Mouse (Mus musculus): ENCODE data around the gene Pgs1.
A peak's percentile ranks its signal among the peaks of the same experiment; 100 is the strongest.

Gene Pgs1

GRCm38 (mm10) chr11:117975211-117975967 is 10.7 kb upstream of the Pgs1 start:
- DNase-seq (ENCODE audit: low spot score in 2 of 2): no peak

- DNase-seq (ENCODE audit: low spot score in 2 of 2): peak in 1 of 2 experiments; percentile 23
Measured at GRCm38 (mm10) chr11:117976081-117976582, 10.0 kb upstream of the Pgs1 start.

GRCm38 (mm10) chr11:117977694-117978360 is 8.3 kb upstream of the Pgs1 start:
- no peak for DNase-seq (ENCODE audit: low spot score in 2 of 2)

- DNase-seq (ENCODE audit: low spot score in 2 of 2): no peak
Measured at GRCm38 (mm10) chr11:117979388-117979787, 6.7 kb upstream of the Pgs1 start.

DNA sequence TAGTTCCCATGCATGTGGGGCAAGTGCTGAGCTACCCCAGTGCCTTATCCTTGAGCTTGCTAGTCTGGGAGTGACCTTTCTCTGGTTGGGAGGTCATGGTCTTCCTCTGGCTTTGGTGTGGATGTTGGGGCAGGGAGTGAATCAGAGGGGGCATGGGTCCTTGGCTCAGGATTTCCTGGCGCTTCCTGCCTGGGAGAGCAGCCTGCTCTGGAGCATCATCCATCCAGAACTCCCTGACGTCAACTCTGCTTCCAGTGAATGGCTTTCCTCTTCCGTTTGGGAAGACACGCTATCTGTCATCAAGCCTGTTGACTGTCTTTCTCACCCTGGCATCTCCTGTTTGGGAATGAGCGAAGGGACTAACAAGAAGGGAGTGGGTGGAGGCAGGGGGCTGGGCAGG is 3.7 kb upstream of the Pgs1 start:
- DNase-seq (ENCODE audit: low spot score in 2 of 2): no peak

- DNase-seq (ENCODE audit: low spot score in 2 of 2): no peak
Measured at GRCm38 (mm10) chr11:117983770-117984169, 2.3 kb upstream of the Pgs1 start.

GRCm38 (mm10) chr11:117987032-117987451 is 950 bp downstream of the Pgs1 start:
- DNase-seq (ENCODE audit: low spot score in 2 of 2): peak in 1 of 2 experiments; percentile 33

DNA sequence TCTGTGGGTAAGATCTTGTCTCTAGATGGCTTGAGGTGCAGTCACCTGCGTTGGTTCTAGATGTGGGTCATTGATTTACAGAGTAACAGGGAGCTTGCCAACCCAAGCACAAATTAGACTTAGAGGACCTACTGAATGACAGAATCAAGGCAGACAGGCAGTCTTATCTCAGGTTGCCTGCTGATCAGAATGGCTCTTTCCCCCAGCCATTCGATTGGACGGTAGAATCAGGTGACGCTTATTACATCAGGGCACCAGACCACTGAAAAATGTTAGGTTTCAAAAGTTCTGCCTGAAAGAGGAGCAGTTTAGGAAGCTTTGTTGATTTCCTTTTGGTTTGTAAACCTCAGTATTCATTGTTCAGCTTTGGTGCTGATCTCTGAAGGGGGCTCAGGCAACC is 1.9 kb downstream of the Pgs1 start:
- no peak for DNase-seq (ENCODE audit: low spot score in 2 of 2)

DNA sequence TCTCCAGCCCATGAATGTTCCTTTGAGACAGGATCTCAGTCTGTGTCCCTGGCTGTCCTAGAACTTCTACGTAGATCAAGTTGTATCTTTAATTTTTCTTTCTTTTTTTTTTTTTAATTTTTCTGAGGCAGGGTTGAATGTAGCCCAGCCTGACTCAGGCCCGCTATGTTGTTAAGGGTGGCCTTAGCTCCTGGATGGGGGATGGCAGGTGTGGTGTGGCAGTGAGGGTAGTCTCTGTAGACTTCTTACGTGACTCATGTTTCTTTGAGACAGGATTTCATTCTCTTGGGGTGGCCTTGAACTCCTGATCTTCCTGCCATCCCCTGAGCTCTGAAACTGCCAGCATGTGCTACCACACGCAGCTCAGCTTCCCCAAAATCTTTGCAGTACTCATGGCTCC is 3.1 kb downstream of the Pgs1 start:
- DNase-seq (ENCODE audit: low spot score in 2 of 2): no peak

DNA sequence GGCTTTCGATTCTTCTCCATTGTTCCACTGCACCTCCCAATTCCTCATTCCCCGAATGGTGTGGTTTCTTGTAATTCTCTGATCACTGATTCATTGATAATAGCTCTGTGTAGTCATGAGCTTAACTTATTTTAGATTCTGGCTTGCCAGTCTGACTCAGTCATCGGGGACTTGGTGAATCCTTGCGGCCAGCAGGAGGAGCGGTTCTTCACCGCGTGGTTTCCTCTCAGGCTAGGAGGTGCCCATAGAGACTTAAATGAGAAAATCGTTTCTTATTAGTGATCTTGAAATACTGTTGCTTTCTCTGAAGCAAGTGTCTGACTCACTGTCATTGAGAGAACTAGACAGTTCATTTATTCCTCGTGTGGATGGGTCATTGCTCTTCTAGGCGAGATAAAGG is 3.8 kb downstream of the Pgs1 start:
- DNase-seq (ENCODE audit: low spot score in 2 of 2): no peak

DNA sequence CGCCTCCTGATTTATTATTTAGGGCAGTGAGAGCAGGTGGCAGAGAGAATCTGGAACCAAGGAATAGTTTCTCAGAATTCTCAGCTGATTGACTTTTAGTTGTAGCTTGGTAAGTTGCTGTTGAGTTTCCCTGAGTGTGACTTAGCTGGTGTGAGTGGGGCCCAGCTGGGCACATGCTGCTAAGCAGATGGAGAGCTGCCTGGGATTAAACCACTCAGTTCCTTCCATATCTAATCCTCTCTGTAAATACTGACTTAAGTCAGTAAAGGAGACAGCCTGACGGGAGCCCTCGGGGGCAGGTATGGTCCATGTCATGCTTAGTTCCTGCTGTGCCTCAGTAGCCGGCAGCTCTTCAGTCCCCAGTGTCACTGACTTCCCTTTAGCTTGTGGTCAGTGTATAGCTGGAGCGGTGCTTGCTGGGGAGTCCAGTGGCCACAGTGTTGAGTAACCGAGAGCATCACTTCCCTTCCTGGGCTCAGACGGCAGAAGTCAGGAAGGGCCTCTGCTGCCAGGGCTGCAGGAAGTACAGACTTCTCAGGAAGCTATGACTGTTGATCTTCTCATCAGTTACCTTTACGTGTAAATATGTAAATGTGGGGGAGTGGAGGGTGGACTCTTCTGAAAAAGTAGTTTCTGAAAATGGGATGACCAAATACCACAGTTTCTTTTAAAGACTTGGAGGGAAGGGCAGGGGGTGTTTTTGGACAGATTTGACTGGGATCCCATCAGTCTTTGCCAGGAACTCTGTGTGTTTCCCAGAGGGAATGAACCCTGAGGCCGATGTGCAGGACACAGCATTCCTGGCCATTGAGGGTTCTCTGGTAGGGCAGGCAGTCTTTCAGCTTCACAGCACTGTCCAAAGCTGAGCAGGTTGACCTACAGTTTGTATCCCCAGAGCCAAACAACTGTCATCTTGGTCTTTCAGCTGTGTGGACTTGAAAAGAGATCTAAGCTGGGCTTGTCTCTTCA is 5.7 kb downstream of the Pgs1 start:
- no peak for DNase-seq (ENCODE audit: low spot score in 2 of 2)

DNA sequence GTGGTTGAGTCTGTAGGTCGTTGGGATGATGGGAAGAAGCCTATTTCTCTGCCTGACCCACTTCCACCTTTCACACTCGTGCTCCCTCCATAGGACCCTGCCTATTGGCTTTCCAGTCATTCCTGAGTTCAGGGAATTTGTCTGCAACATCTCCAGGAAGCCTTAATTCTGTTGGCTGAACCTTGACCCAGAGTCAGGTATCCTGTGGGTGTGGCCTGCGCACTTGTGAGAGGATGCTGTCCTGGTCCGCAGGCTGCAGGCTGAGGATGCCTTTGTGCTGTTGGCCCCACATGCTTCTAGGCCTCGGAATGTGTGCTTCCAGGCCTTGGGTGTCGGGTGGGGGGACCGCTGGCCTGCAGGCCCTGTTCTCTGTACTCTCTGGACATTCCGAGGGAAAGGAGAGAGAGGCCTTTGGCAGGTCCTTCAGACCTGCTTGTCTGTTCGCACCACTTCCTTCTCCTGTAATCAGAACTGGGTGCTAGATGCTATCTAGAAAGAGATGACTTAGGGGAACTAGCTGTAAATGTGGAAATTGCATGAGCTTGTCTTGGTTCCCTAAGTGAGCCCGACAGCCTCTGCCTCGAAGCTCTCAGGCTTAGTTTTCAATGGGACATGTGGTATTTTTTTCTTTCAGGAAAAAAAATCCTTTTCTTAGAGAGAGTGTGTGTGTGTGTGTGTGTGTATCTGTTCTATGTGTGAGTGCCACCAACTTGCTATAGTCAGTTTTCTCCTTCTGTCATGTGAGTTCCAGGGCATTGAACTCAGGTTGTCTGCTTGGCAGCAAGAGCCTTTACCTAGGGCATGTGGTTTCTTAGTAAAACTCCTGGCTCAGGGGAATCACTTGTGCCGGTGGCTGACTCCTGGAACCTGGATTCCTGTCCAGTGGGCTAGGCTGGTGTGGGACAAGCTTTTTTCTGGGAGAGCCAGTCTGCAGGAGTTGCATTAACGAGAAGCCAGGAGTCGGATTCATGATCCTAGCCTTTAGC is 7.4 kb downstream of the Pgs1 start:
- no peak for DNase-seq (ENCODE audit: low spot score in 2 of 2)

GRCm38 (mm10) chr11:117994250-117995057 is 8.4 kb downstream of the Pgs1 start:
- no peak for DNase-seq (ENCODE audit: low spot score in 2 of 2)

DNA sequence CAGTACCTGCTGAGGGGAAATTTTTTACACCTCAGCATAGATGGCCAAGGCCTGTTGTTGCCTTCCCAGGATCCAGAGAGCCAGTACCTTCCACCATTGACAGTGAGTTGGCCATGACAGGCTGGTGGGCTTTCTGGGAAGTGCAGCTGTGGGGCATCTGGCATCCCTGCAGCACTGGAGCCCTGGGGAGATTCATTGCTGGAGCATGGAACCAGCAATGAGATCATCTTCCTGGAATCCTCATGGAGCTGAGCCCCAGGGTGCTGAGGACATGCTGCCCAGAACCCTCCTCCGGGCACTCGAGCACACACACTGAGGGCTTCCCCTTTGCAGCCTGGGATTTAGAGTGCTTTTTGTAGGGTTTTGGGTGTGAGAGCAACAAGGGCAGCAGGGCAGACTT is 9.2 kb downstream of the Pgs1 start:
- DNase-seq (ENCODE audit: low spot score in 2 of 2): no peak

DNA sequence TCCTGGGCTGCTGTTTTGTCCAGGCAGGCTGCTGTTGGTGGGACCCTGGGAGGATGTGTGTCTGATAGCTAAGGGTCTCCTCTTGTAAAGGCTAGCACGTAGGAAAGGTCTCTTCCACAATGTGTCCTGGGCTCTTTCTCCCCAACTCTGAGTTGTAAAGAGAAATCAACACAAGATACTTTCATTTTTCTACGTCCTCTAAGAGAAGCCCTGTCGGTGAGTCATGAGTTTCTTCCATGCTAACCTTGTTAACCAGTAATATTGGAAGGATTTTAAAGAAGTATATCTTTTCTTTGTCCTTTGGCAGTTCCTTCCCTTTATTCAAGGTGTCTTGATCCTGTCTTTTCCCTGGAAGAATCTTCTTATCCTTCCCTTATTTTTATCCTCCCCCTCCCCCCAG is 9.6 kb downstream of the Pgs1 start:
- no peak for DNase-seq (ENCODE audit: low spot score in 2 of 2)

DNA sequence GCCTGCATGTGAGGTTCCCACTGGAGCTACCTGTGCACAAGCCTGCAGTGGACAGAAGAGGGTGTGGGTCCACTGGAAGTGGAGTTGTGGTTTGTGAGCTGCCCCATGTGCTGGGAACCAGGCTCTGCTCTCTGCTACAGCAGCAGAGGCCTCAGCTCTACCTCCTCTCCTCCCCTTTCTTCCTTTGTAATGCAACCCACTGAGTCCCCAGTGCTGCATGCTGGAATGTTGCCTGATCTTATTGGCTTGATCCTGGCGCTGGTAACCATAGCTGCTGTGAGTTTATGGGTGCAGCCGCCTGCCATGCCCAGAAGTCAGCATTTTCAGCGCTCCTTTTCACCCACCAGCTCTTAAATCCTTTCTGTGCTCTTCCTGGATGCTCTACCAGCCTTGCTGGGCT is 10.0 kb downstream of the Pgs1 start:
- no peak for DNase-seq (ENCODE audit: low spot score in 2 of 2)

GRCm38 (mm10) chr11:117997085-117997484 is 11.0 kb downstream of the Pgs1 start:
- DNase-seq (ENCODE audit: low spot score in 2 of 2): no peak

GRCm38 (mm10) chr11:117998356-117998755 is 12.3 kb downstream of the Pgs1 start:
- no peak for DNase-seq (ENCODE audit: low spot score in 2 of 2)

GRCm38 (mm10) chr11:117999260-117999934 is 13.3 kb downstream of the Pgs1 start:
- no peak for DNase-seq (ENCODE audit: low spot score in 2 of 2)

Data from spleen, postnatal 14 days (tissue).